Mouse (Mus musculus) liver, embryonic 13.5 days (tissue): ENCODE data around the gene Zfand2b. TPM values are rescaled to one million over a fixed set of nuclear protein-coding genes. Genes with fewer than 3 reads are reported as not detected.

ENCODE experiments used
- ATAC-seq: fragments of 200-750 bp; cut with Nextera tagmentation; 2 replicates; pipeline ENCODE4 v1.8.0; 2017; ENCODE audit warnings: low read depth, mild to moderate bottlenecking, moderate number of reproducible peaks, moderate library complexity
- DNase-seq: peaks from one replicate; pipeline ENCODE4 v3.0.0; 2022
- H3K27ac ChIP-seq: fragments of 300-500 bp; sonication (generic); 2 replicates; pipeline ENCODE4 v1.5.1; 2015; ENCODE audit warnings: moderate library complexity, mild to moderate bottlenecking, inconsistent platforms
- H3K27me3 ChIP-seq: fragments of 300-500 bp; sonication (generic); 2 replicates; pipeline ENCODE4 v1.6.1; 2015; ENCODE audit warnings: mild to moderate bottlenecking, inconsistent platforms
- H3K36me3 ChIP-seq: fragments of 300-500 bp; sonication (generic); 2 replicates; pipeline ENCODE4 v1.6.1; 2015; ENCODE audit warnings: mild to moderate bottlenecking, inconsistent platforms
- H3K4me1 ChIP-seq: fragments of 300-500 bp; sonication (generic); replicated peaks from 2 replicates; pipeline ENCODE4 v1.6.1; 2015; ENCODE audit warnings: inconsistent platforms
- H3K4me2 ChIP-seq: fragments of 300-500 bp; sonication (generic); 2 replicates; pipeline ENCODE4 v1.6.1; 2015; ENCODE audit warnings: inconsistent platforms, mild to moderate bottlenecking, moderate library complexity
- H3K4me3 ChIP-seq: fragments of 300-500 bp; sonication (generic); replicated peaks from 2 replicates; pipeline ENCODE4 v1.5.1; 2015; ENCODE audit warnings: mild to moderate bottlenecking, inconsistent platforms
- H3K9ac ChIP-seq: fragments of 300-500 bp; sonication (generic); 2 replicates; pipeline ENCODE4 v1.6.1; 2015; ENCODE audit warnings: mild to moderate bottlenecking, inconsistent platforms
- H3K9me3 ChIP-seq: fragments of 300-500 bp; sonication (generic); replicated peaks from 2 replicates; pipeline ENCODE4 v1.6.1; 2016; ENCODE audit warnings: inconsistent platforms
- WGBS: fragments of 180-500 bp; shearing (Covaris S2); methylation state at CpG from one replicate; pipeline ENCODE4 v1.1.7; 2015; ENCODE audit not compliant: insufficient replicate concordance; 5-methylcytosine and 5-hydroxymethylcytosine counted together
- polyA plus RNA-seq: library from polyadenylated mRNA; unstranded; fragments of >200 nt; fragmentation: Nextera tagmentation; extraction: Ambion mirVana; gene quantifications from 2 replicates; pipeline ENCODE4 v1.2.1, GENCODE M21; 2015

Gene Zfand2b
- polyA plus RNA-seq, 1 experiment from 2014 or later = 40.0 TPM

- Histone ChIP-seq H3K9ac (peak within 1 kb of the TSS; percentile 97), H3K9me3 (no peaks in the 10 kb centered on the region), H3K27ac (peak within 1 kb of the TSS; percentile 97), H3K36me3 (peaks cover 55% of the 10 kb centered on the region), H3K4me1 (peaks cover 51% of the 10 kb centered on the region), H3K4me3 (peak within 1 kb of the TSS; percentile 87), H3K4me2 (peak within 1 kb of the TSS; percentile 94), H3K27me3 (no peaks in the 10 kb centered on the region)
- 1% methylated on average over 56 of the region's 56 CpGs for WGBS
- ATAC-seq (peak; percentile 98), DNase-seq (peak; percentile 98)
Observed at GRCm38 (mm10) chr1:75191622-75192402, 23.4 kb downstream of the Zfand2b start, which contains the start of the genes Ankzf1 and Atg9a. Ankzf1 (plus strand) TSS chr1:75192151. Atg9a (minus strand) TSS chr1:75192196.

- Histone ChIP-seq H3K4me3 (peak overlapping the region; percentile 87), H3K4me1 (peaks cover 51% of the 10 kb centered on the region), H3K27me3 (no peaks in the 10 kb centered on the region), H3K27ac (peak overlapping the region; percentile 97), H3K9ac (peak overlapping the region; percentile 86), H3K36me3 (peaks cover 50% of the 10 kb centered on the region), H3K4me2 (peak overlapping the region; percentile 94), H3K9me3 (no peaks in the 10 kb centered on the region)
- DNase-seq (peak; percentile 55), ATAC-seq (peak; percentile 30; the same call in 1 of the 2 replicates)
- under 1% methylated on average over 19 of the region's 19 CpGs for WGBS
Observed at GRCm38 (mm10) chr1:75192452-75192851, 24.0 kb downstream of the Zfand2b start.

- H3K27me3 ChIP-seq = no peaks in the 10 kb centered on the region
- H3K36me3 ChIP-seq = peaks cover 30% of the 10 kb centered on the region
- no peak overlapping the region for H3K4me3 ChIP-seq
- no peaks in the 10 kb centered on the region for H3K4me1 ChIP-seq
- ATAC-seq (no peak), DNase-seq (no peak)
- no peak overlapping the region for H3K9ac ChIP-seq
- H3K9me3 ChIP-seq = no peaks in the 10 kb centered on the region
- H3K4me2 ChIP-seq = no peak overlapping the region
- WGBS = 75% methylated on average over 1 of the region's 1 CpGs
- H3K27ac ChIP-seq = no peak overlapping the region
Observed at GRCm38 (mm10) chr1:75201236-75201635, 32.8 kb downstream of the Zfand2b start.

- Histone ChIP-seq H3K27ac (peak overlapping the region; percentile 96; the same call in 1 of the 2 replicates), H3K36me3 (peaks cover 24% of the 10 kb centered on the region), H3K27me3 (no peaks in the 10 kb centered on the region), H3K9ac (peak overlapping the region; percentile 96), H3K4me1 (peaks cover 60% of the 10 kb centered on the region), H3K4me2 (peak overlapping the region; percentile 99), H3K4me3 (peak overlapping the region; percentile 91), H3K9me3 (no peaks in the 10 kb centered on the region)
- DNase-seq (peak; percentile 36), ATAC-seq (no peak)
- 20% methylated on average over 34 of the region's 34 CpGs for WGBS
Observed at GRCm38 (mm10) chr1:75208967-75209678, 40.7 kb downstream of the Zfand2b start.

GRCm38 (mm10) chr1:75210136-75211087 is 42.0 kb downstream of the Zfand2b start, which contains the start of the genes Glb1l and Stk16:
Glb1l (minus strand) TSS chr1:75210813.
Stk16 (plus strand) TSS chr1:75210838.
- no peaks in the 10 kb centered on the region for H3K9me3 ChIP-seq
- DNase-seq (peak; percentile 93), ATAC-seq (peak; percentile 88)
- H3K4me2 ChIP-seq = peak within 1 kb of the TSS; percentile 99
- H3K9ac ChIP-seq = peak within 1 kb of the TSS; percentile 96
- H3K27ac ChIP-seq = peak within 1 kb of the TSS; percentile 96
- WGBS = 5% methylated on average over 42 of the region's 42 CpGs
- peak within 1 kb of the TSS; percentile 91 for H3K4me3 ChIP-seq
- H3K27me3 ChIP-seq = no peaks in the 10 kb centered on the region
- H3K36me3 ChIP-seq = peaks cover 37% of the 10 kb centered on the region
- H3K4me1 ChIP-seq = peaks cover 73% of the 10 kb centered on the region

GRCm38 (mm10) chr1:75211141-75211708 is 42.8 kb downstream of the Zfand2b start:
- no peak for DNase-seq
- H3K4me1 ChIP-seq = peaks cover 81% of the 10 kb centered on the region
- 5% methylated on average over 17 of the region's 17 CpGs for WGBS
- H3K27me3 ChIP-seq = no peaks in the 10 kb centered on the region
- H3K4me3 ChIP-seq = peak overlapping the region; percentile 91
- H3K9ac ChIP-seq = peak overlapping the region; percentile 96
- peaks cover 45% of the 10 kb centered on the region for H3K36me3 ChIP-seq
- H3K4me2 ChIP-seq = peak overlapping the region; percentile 99
- H3K27ac ChIP-seq = peak overlapping the region; percentile 96
- no peaks in the 10 kb centered on the region for H3K9me3 ChIP-seq
- no peak for ATAC-seq

GRCm38 (mm10) chr1:75212542-75212941 is 44.1 kb downstream of the Zfand2b start:
- H3K4me3 ChIP-seq = peak overlapping the region; percentile 91
- H3K36me3 ChIP-seq = peaks cover 56% of the 10 kb centered on the region
- H3K9me3 ChIP-seq = no peaks in the 10 kb centered on the region
- ATAC-seq = no peak
- H3K4me2 ChIP-seq = peak overlapping the region; percentile 99
- DNase-seq = no peak
- 61% methylated on average over 4 of the region's 4 CpGs for WGBS
- peak overlapping the region; percentile 96 for H3K9ac ChIP-seq
- H3K27ac ChIP-seq = peak overlapping the region; percentile 96
- peaks cover 91% of the 10 kb centered on the region for H3K4me1 ChIP-seq
- no peaks in the 10 kb centered on the region for H3K27me3 ChIP-seq

GRCm38 (mm10) chr1:75213096-75213495 is 44.6 kb downstream of the Zfand2b start:
- Histone ChIP-seq H3K9me3 (no peaks in the 10 kb centered on the region), H3K27me3 (no peaks in the 10 kb centered on the region), H3K4me2 (peak overlapping the region; percentile 99), H3K4me1 (peaks cover 90% of the 10 kb centered on the region), H3K4me3 (peak overlapping the region; percentile 91), H3K27ac (peak overlapping the region; percentile 96), H3K36me3 (peaks cover 56% of the 10 kb centered on the region), H3K9ac (peak overlapping the region; percentile 96)
- ATAC-seq = peak; percentile 11; the same call in 1 of the 2 replicates
- peak; percentile 41 for DNase-seq
- 12% methylated on average over 7 of the region's 7 CpGs for WGBS

- DNase-seq (no peak), ATAC-seq (no peak)
- peak overlapping the region; percentile 96 for H3K27ac ChIP-seq
- peaks cover 79% of the 10 kb centered on the region for H3K4me1 ChIP-seq
- H3K9ac ChIP-seq = peak overlapping the region; percentile 96
- H3K27me3 ChIP-seq = peaks cover 1% of the 10 kb centered on the region
- peaks cover 56% of the 10 kb centered on the region for H3K36me3 ChIP-seq
- H3K4me3 ChIP-seq = peak overlapping the region; percentile 91
- WGBS = 79% methylated on average over 2 of the region's 2 CpGs
- no peaks in the 10 kb centered on the region for H3K9me3 ChIP-seq
- peak overlapping the region; percentile 99 for H3K4me2 ChIP-seq
Observed at GRCm38 (mm10) chr1:75214442-75214841, 46.0 kb downstream of the Zfand2b start.

GRCm38 (mm10) chr1:75214886-75215285 is 46.4 kb downstream of the Zfand2b start:
- Histone ChIP-seq H3K9me3 (no peaks in the 10 kb centered on the region), H3K4me1 (peaks cover 79% of the 10 kb centered on the region), H3K9ac (peak overlapping the region; percentile 96), H3K36me3 (peaks cover 56% of the 10 kb centered on the region), H3K4me2 (peak overlapping the region; percentile 99), H3K4me3 (peak overlapping the region; percentile 91), H3K27ac (peak overlapping the region; percentile 96), H3K27me3 (peaks cover 6% of the 10 kb centered on the region)
- DNase-seq (no peak), ATAC-seq (no peak)
- WGBS = 50% methylated on average over 5 of the region's 5 CpGs
